Mouse (Mus musculus): ENCODE results near the gene Olfr1181. TPM values are rescaled to one million over a fixed set of nuclear protein-coding genes. Genes with fewer than 3 reads are reported as not detected.
"Not testable (repeated sequence)": the region's sequence is repeated elsewhere in the genome, so short reads cannot be mapped to it uniquely, and the experiment has no call there.

The Olfr1181 gene
- not detected in 2 replicates for total RNA-seq (2017)

DNA sequence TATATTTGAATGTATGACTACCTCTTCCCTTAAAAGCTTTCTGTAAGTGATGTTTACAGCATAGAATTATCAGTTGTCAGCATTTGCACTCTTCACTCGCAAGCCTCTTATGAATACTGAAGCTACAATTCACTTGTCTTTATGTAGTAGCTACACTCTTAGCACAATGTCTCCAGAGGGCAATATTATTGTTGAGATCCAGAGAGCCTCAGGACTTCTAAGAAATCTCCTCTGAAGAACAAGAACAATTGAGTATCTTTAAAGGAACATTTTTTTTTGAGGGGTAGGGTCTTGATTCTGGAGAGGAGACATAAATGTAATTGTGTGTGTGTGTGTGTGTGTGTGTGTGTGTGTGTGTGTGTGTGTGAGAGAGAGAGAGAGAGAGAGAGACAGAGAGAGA, at the start of gene Olfr1181:
Gene Olfr1181, minus strand, starts transcription at position 101 of the 400 bp plus-strand sequence.
- no peak for ATAC-seq (replicated peaks in 1 of 2; ENCODE audit: insufficient read depth in 1 of 2, low FRiP score in 2 of 2, low TSS enrichment in 1 of 2, low read depth in 1 of 2, poor library complexity in 2 of 2, severe bottlenecking in 2 of 2)

DNA sequence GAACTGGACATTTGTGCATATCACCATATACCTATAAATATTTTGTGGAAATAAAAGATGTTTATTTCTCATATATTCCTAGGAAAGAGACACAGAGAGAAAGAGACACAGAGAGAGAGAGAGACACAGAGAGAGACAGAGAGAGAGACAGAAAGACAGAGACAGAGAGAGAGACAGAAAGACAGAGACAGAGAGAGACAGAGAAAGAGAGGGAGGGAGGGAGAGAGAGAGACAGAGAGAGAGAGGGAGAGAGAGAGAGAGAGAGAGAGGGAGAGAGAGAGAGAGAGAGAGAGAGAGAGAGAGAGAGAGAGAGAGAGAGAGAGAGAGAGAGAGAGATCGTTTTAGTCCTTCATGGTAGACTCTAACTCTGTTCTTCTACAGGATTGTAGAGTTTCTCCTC, 28.6 kb upstream of the Olfr1181 start, which contains the start of gene Olfr1183:
Gene Olfr1183, plus strand, starts transcription at position 301 of the 400 bp plus-strand sequence.
- ATAC-seq (replicated peaks in 1 of 2; ENCODE audit: insufficient read depth in 1 of 2, low FRiP score in 2 of 2, low TSS enrichment in 1 of 2, low read depth in 1 of 2, poor library complexity in 2 of 2, severe bottlenecking in 2 of 2) = not testable (repeated sequence)

DNA sequence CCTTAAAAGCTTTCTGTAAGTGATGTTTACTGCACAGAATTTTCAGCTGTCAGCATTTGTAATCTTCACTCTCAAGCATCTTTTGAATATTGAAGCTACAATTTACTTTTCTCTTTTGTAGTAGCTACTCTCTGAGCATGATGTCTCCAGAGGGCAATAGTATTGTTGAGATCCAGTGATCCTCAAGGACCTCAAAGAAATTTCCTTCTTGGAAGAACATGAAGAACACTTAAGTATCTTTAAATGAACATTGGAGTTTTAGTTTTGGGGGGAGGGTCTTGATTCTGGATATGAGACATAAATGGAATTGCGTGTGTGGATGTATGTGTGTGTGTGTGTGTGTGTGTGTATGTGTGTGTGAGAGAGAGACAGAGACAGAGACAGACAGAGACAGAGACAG, 23.1 kb upstream of the Olfr1181 start, which contains the start of gene Gm13757:
Gene Gm13757, minus strand, starts transcription at position 101 of the 400 bp plus-strand sequence.
- ATAC-seq (replicated peaks in 1 of 2; ENCODE audit: insufficient read depth in 1 of 2, low FRiP score in 2 of 2, low TSS enrichment in 1 of 2, low read depth in 1 of 2, poor library complexity in 2 of 2, severe bottlenecking in 2 of 2) = no peak

DNA sequence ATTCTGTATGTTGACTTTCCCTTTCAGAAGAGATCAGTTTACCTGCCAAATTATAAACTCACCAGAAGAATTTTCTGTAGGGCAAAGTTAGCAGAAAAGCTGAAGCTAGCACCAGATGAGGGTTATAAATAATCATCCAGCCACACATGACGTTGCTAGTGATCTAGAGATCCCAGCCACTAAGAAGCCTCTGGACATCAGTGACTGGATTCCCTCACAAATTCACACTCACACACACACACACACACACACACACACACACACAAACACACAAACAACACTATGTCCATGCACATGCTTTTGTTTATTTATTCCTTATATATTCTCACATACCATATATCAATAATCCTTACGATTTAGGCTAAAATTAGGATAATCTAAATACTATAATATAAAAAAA, 6.9 kb downstream of the Olfr1181 start, which contains the start of gene Olfr1180:
Gene Olfr1180, minus strand, starts transcription at position 101 of the 400 bp plus-strand sequence.
- no peak for ATAC-seq (replicated peaks in 1 of 2; ENCODE audit: insufficient read depth in 1 of 2, low FRiP score in 2 of 2, low TSS enrichment in 1 of 2, low read depth in 1 of 2, poor library complexity in 2 of 2, severe bottlenecking in 2 of 2)

DNA sequence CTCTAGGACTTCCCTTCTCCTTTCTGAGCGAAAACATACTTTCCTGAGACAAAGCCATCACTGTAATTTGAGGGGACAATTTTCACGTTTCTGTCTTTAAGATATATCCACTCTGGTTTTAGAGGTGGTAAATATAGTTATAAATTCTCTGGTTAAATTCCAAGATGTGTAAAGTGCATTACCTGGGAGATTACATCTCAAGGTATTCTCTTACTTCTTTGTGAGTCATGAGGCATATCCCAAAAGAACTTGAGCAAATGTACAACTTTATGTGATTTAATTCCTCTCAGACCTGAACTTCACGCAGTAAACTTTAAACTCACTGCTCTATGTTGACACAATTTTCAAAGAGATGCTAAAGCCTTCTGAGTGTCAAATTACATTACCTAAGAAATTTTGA, 19.6 kb downstream of the Olfr1181 start, which contains the start of gene Olfr1179:
Gene Olfr1179, minus strand, starts transcription at position 101 of the 400 bp plus-strand sequence.
- ATAC-seq (replicated peaks in 1 of 2; ENCODE audit: insufficient read depth in 1 of 2, low FRiP score in 2 of 2, low TSS enrichment in 1 of 2, low read depth in 1 of 2, poor library complexity in 2 of 2, severe bottlenecking in 2 of 2) = no peak

DNA sequence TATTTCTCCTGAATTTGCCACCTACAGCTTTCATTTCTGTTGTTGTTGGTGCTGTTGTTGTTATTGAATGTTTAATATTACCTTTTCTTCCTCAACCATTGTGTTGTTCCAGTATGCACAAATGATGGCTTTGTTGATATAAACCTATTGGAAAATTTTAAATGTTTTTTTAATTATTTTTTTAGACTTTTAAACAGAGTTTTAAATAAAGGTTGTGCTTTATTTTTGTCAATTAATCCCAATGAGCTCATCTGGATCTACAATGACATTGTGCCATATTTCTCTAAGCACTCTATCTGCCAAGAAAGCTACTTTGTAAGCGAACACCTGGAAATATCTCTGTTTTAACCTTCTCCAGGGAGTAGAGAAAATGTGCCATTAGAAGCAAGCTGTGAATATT, 39.2 kb downstream of the Olfr1181 start, which contains the start of gene Olfr1178:
Gene Olfr1178, plus strand, starts transcription at position 301 of the 400 bp plus-strand sequence.
- ATAC-seq (replicated peaks in 1 of 2; ENCODE audit: insufficient read depth in 1 of 2, low FRiP score in 2 of 2, low TSS enrichment in 1 of 2, low read depth in 1 of 2, poor library complexity in 2 of 2, severe bottlenecking in 2 of 2) = no peak

Other genes with a start within 250 kb of the Olfr1181 start
- not detected in 2 replicates for gene Olfr1168, start 244.3 kb downstream of the Olfr1181 start, total RNA-seq (2017)
- not detected in 2 replicates for gene Olfr1170, start 197.8 kb downstream of the Olfr1181 start, total RNA-seq (2017)
- not detected in 2 replicates for gene Olfr1173, start 146.3 kb downstream of the Olfr1181 start, total RNA-seq (2017)
- not detected in 2 replicates for gene Olfr1174-ps, start 111.0 kb downstream of the Olfr1181 start, total RNA-seq (2017)
- gene Olfr1175-ps, start 99.0 kb downstream of the Olfr1181 start, total RNA-seq (2017) = not detected in 2 replicates
- not detected in 2 replicates for gene Olfr1176, start 89.5 kb downstream of the Olfr1181 start, total RNA-seq (2017)
- not detected in 2 replicates for gene Olfr1177-ps, start 79.7 kb downstream of the Olfr1181 start, total RNA-seq (2017)
- gene Olfr1178, start 39.1 kb downstream of the Olfr1181 start, total RNA-seq (2017) = not detected in 2 replicates
- not detected in 2 replicates for gene Olfr1179, start 19.7 kb downstream of the Olfr1181 start, total RNA-seq (2017)
- not detected in 2 replicates for gene Olfr1180, start 7.0 kb downstream of the Olfr1181 start, total RNA-seq (2017)
- gene Gm13757, start 23.0 kb upstream of the Olfr1181 start, total RNA-seq (2017) = not detected in 2 replicates
- gene Olfr1183, start 28.7 kb upstream of the Olfr1181 start, total RNA-seq (2017) = not detected in 2 replicates
- gene Olfr1184, start 57.4 kb upstream of the Olfr1181 start, total RNA-seq (2017) = not detected in 2 replicates
- gene Olfr1185-ps1, start 67.1 kb upstream of the Olfr1181 start, total RNA-seq (2017) = not detected in 2 replicates
- gene Olfr1186, start 92.4 kb upstream of the Olfr1181 start, total RNA-seq (2017) = not detected in 2 replicates
- not detected in 2 replicates for gene Olfr1188, start 130.8 kb upstream of the Olfr1181 start, total RNA-seq (2017)
- gene Olfr1189, start 160.3 kb upstream of the Olfr1181 start, total RNA-seq (2017) = not detected in 2 replicates
- not detected in 2 replicates for gene Olfr1191-ps1, start 214.4 kb upstream of the Olfr1181 start, total RNA-seq (2017)
- gene Olfr1192-ps1, start 222.3 kb upstream of the Olfr1181 start, total RNA-seq (2017) = not detected in 2 replicates
- not detected in 2 replicates for gene Olfr1193, start 249.5 kb upstream of the Olfr1181 start, total RNA-seq (2017)